Mouse (Mus musculus) myocyte (in vitro differentiated cells): ENCODE data around the gene Pin1.

Source experiments
- E2F4 ChIP-seq: IDR thresholded peaks from one replicate; pipeline ENCODE4 v1.6.1; 2011; ENCODE audit warnings: mild to moderate bottlenecking, control low read depth, moderate library complexity; ENCODE audit not compliant: insufficient read depth
- MAX ChIP-seq: IDR thresholded peaks from one replicate; pipeline ENCODE4 v1.6.1; 2011; ENCODE audit warnings: low read depth, mild to moderate bottlenecking, control low read depth
- MYOD1 ChIP-seq, 3 experiments: IDR thresholded peaks; one replicate each; pipeline ENCODE4 v1.6.1; 2011; ENCODE audit warnings: control low read depth in 2 of 3, low read depth in 2 of 3, mild to moderate bottlenecking in 2 of 3, moderate library complexity in 1 of 3; ENCODE audit not compliant: insufficient read length in 2 of 3, control insufficient read depth in 1 of 3
- MYOG ChIP-seq, 3 experiments: IDR thresholded peaks; one replicate each; pipeline ENCODE4 v1.6.1; 2011; ENCODE audit warnings: control low read depth in 2 of 3, low read depth in 2 of 3, mild to moderate bottlenecking in 2 of 3; ENCODE audit not compliant: insufficient read length in 2 of 3, control insufficient read depth in 1 of 3, insufficient read depth in 1 of 3
- POLR2A ChIP-seq: IDR thresholded peaks from one replicate; pipeline ENCODE4 v1.6.1; 2011; ENCODE audit warnings: low read depth, mild to moderate bottlenecking, control low read depth, moderate library complexity; ENCODE audit not compliant: insufficient read length
- SRF ChIP-seq: IDR thresholded peaks from one replicate; pipeline ENCODE4 v1.6.1; 2011; ENCODE audit warnings: low read depth; ENCODE audit not compliant: control insufficient read depth, insufficient read length

GRCm38 (mm10) chr9:20642101-20642895 is 9.6 kb upstream of the Pin1 start, which contains the start of gene Ubl5:
- TF ChIP-seq MAX (no peak), SRF (no peak), POLR2A (peak; percentile 39), MYOG (IDR thresholded peaks at IDR 0.05; ENCODE audit: control insufficient read depth in 1 of 3, insufficient read depth in 1 of 3, insufficient read length in 2 of 3, low read depth in 2 of 3) (peak; percentile 13 to 77 (median 56)), MYOD1 (IDR thresholded peaks at IDR 0.05; ENCODE audit: control insufficient read depth in 1 of 3, insufficient read length in 2 of 3, low read depth in 2 of 3) (peak in 2 of 3 experiments; percentile 38 to 63), E2F4 (no peak)
